Mouse (Mus musculus) gastrocnemius, postnatal 4 days (tissue): ENCODE measurements around the gene Zfp36l2. TPM values are rescaled to one million over a fixed set of nuclear protein-coding genes. Genes with fewer than 3 reads are reported as not detected.

Experiments
- DNase-seq, 2 experiments: peaks; one replicate each; pipeline ENCODE4 v3.0.0; 2021 to 2022; ENCODE audit warnings: low spot score in 2 of 2, mixed read lengths in 2 of 2
- total RNA-seq, 2 experiments: library from RNA; stranded (reverse); gene quantifications; 2 replicates each; pipeline ENCODE4 v1.2.3; 2021

Gene Zfp36l2
- total RNA-seq, 2 experiments from 2014 or later, result 41.2 to 47.3 TPM

- DNase-seq, result no peak
Observed at GRCm38 (mm10) chr17:84179973-84180365, 7.8 kb downstream of the Zfp36l2 start.

- DNase-seq, result peak in 1 of 2 experiments; percentile 14
Observed at GRCm38 (mm10) chr17:84179026-84179972, 8.4 kb downstream of the Zfp36l2 start.

- DNase-seq, result peak in 1 of 2 experiments; percentile 14
Observed at GRCm38 (mm10) chr17:84177481-84177880, 10.3 kb downstream of the Zfp36l2 start.

GRCm38 (mm10) chr17:84176446-84176845, 11.3 kb downstream of the Zfp36l2 start:
- peak in 1 of 2 experiments; percentile 13 for DNase-seq

GRCm38 (mm10) chr17:84175196-84175595, 12.6 kb downstream of the Zfp36l2 start:
- peak in 1 of 2 experiments; percentile 12 for DNase-seq

GRCm38 (mm10) chr17:84167377-84167776, 20.4 kb downstream of the Zfp36l2 start:
- peak in 1 of 2 experiments; percentile 13 for DNase-seq

GRCm38 (mm10) chr17:84166135-84166860, 21.4 kb downstream of the Zfp36l2 start:
- DNase-seq, result peak in 1 of 2 experiments; percentile 15

GRCm38 (mm10) chr17:84165735-84166134, 22.0 kb downstream of the Zfp36l2 start:
- no peak for DNase-seq

GRCm38 (mm10) chr17:84164146-84164545, 23.6 kb downstream of the Zfp36l2 start:
- peak in 1 of 2 experiments; percentile 13 for DNase-seq

- DNase-seq, result peak in 1 of 2 experiments; percentile 9
Observed at GRCm38 (mm10) chr17:84163066-84163785, 24.5 kb downstream of the Zfp36l2 start.

- DNase-seq, result peak in 1 of 2 experiments; percentile 11
Observed at GRCm38 (mm10) chr17:84162211-84162760, 25.5 kb downstream of the Zfp36l2 start.

- DNase-seq, result peak; percentile 20 to 60
Observed at GRCm38 (mm10) chr17:84161231-84161854, 26.4 kb downstream of the Zfp36l2 start.

- DNase-seq, result peak in 1 of 2 experiments; percentile 7
Observed at GRCm38 (mm10) chr17:84158891-84159290, 28.9 kb downstream of the Zfp36l2 start.

GRCm38 (mm10) chr17:84158461-84158795, 29.3 kb downstream of the Zfp36l2 start:
- peak in 1 of 2 experiments; percentile 8 for DNase-seq

- DNase-seq, result peak in 1 of 2 experiments; percentile 13
Observed at GRCm38 (mm10) chr17:84157743-84158460, 29.8 kb downstream of the Zfp36l2 start.

- peak in 1 of 2 experiments; percentile 15 for DNase-seq
Observed at GRCm38 (mm10) chr17:84156748-84157742, 30.7 kb downstream of the Zfp36l2 start.

- DNase-seq, result peak in 1 of 2 experiments; percentile 13
Observed at GRCm38 (mm10) chr17:84156227-84156573, 31.5 kb downstream of the Zfp36l2 start.

- peak in 1 of 2 experiments; percentile 8 for DNase-seq
Observed at GRCm38 (mm10) chr17:84155516-84156226, 32.1 kb downstream of the Zfp36l2 start.
